Mouse (Mus musculus) urinary bladder, postnatal 14 days (tissue): ENCODE measurements around the gene Txlna.

Experiments used
- DNase-seq: peaks from one replicate; pipeline ENCODE4 v3.0.0; 2021; ENCODE audit warnings: low spot score

The Txlna gene

GRCm38 (mm10) chr4:129640638-129641467 is at the start of gene Txlna:
Gene Txlna (minus strand): TSS chr4:129641065.
- peak; percentile 97 for DNase-seq

GRCm38 (mm10) chr4:129684531-129684930 is 43.7 kb upstream of the Txlna start:
- DNase-seq = no peak

GRCm38 (mm10) chr4:129683901-129684493 is 43.1 kb upstream of the Txlna start:
- no peak for DNase-seq

GRCm38 (mm10) chr4:129681837-129682236 is 41.0 kb upstream of the Txlna start:
- DNase-seq = no peak

- no peak for DNase-seq
Measured at GRCm38 (mm10) chr4:129672878-129673449, 32.1 kb upstream of the Txlna start.

GRCm38 (mm10) chr4:129672083-129672877 is 31.4 kb upstream of the Txlna start, which contains the start of gene Kpna6:
Gene Kpna6 (minus strand): TSS chr4:129672767.
- DNase-seq = peak; percentile 89

GRCm38 (mm10) chr4:129671491-129672082 is 30.7 kb upstream of the Txlna start:
- DNase-seq = peak; percentile 57

- DNase-seq = no peak
Measured at GRCm38 (mm10) chr4:129662255-129662813, 21.5 kb upstream of the Txlna start.

- DNase-seq = no peak
Measured at GRCm38 (mm10) chr4:129661584-129661983, 20.7 kb upstream of the Txlna start.

GRCm38 (mm10) chr4:129654770-129655169 is 13.9 kb upstream of the Txlna start:
- DNase-seq = no peak

GRCm38 (mm10) chr4:129650359-129650758 is 9.5 kb upstream of the Txlna start:
- DNase-seq = no peak

GRCm38 (mm10) chr4:129648656-129649055 is 7.8 kb upstream of the Txlna start:
- DNase-seq = no peak

- DNase-seq = no peak
Measured at GRCm38 (mm10) chr4:129645204-129645603, 4.3 kb upstream of the Txlna start.

- no peak for DNase-seq
Measured at GRCm38 (mm10) chr4:129641756-129642155, 891 bp upstream of the Txlna start.

- peak; percentile 54 for DNase-seq
Measured at GRCm38 (mm10) chr4:129640101-129640637, 696 bp downstream of the Txlna start.

- DNase-seq = no peak
Measured at GRCm38 (mm10) chr4:129639221-129639620, 1.6 kb downstream of the Txlna start.

- no peak for DNase-seq
Measured at GRCm38 (mm10) chr4:129633852-129634251, 7.0 kb downstream of the Txlna start.

- no peak for DNase-seq
Measured at GRCm38 (mm10) chr4:129631867-129632266, 9.0 kb downstream of the Txlna start.

- DNase-seq = no peak
Measured at GRCm38 (mm10) chr4:129630944-129631343, 9.9 kb downstream of the Txlna start.

- DNase-seq = no peak
Measured at GRCm38 (mm10) chr4:129626035-129626434, 14.8 kb downstream of the Txlna start.

- no peak for DNase-seq
Measured at GRCm38 (mm10) chr4:129625496-129625895, 15.4 kb downstream of the Txlna start.
